Mouse (Mus musculus) left cerebral cortex, postnatal 36 days (tissue): ENCODE results near the gene Mthfr. TPM values are rescaled to one million over a fixed set of nuclear protein-coding genes. Genes with fewer than 3 reads are reported as not detected.

Experiments
- DNase-seq, 2 experiments: peaks; one replicate each; pipeline ENCODE4 v3.0.0; 2021 to 2022; ENCODE audit warnings: low spot score in 2 of 2, mixed read lengths in 1 of 2
- intact Hi-C: fragments of 180-260 bp; cut with DNase I; formaldehyde crosslinking; loops from one replicate; pipeline ENCODE4 v1.15.1; 2025
- total RNA-seq, 2 experiments: library from RNA; stranded (reverse); gene quantifications; 2 replicates each; pipeline ENCODE4 v1.2.3; 2021

Mthfr gene
- total RNA-seq, 2 experiments from 2014 or later = 26.6 to 38.0 TPM

- intact Hi-C loops = no loop called here
- DNase-seq = no peak
These were observed 46.4 kb downstream of the Mthfr start for GRCm38 (mm10) chr4:148085131-148085906.

- intact Hi-C loops = no loop called here
These were observed 47.0 kb downstream of the Mthfr start for GRCm38 (mm10) chr4:148085907-148086305.

GRCm38 (mm10) chr4:148087091-148087906, 48.4 kb downstream of the Mthfr start:
- intact Hi-C loops = no loop called here

More at GRCm38 (mm10) chr4:148085907-148086305, 47.0 kb downstream of the Mthfr start:
- DNase-seq = no peak

GRCm38 (mm10) chr4:148087907-148088527, 49.1 kb downstream of the Mthfr start, which contains the start of gene Agtrap:
Gene Agtrap (minus strand): TSS chr4:148088031.
- DNase-seq = peak; percentile 92
- intact Hi-C loops = no loop called here

More at GRCm38 (mm10) chr4:148087091-148087906, 48.4 kb downstream of the Mthfr start:
- no peak for DNase-seq

- no peak for DNase-seq
- intact Hi-C loops = no loop called here
These were observed 50.3 kb downstream of the Mthfr start for GRCm38 (mm10) chr4:148089166-148089565.

- DNase-seq = no peak
- intact Hi-C loops = no loop called here
These were observed 52.3 kb downstream of the Mthfr start for GRCm38 (mm10) chr4:148091181-148091580.

- intact Hi-C loops = no loop called here
- DNase-seq = no peak
These were observed 53.8 kb downstream of the Mthfr start for GRCm38 (mm10) chr4:148092551-148093271.

GRCm38 (mm10) chr4:148094161-148094560, 55.3 kb downstream of the Mthfr start:
- DNase-seq = no peak

GRCm38 (mm10) chr4:148095081-148095480, 56.2 kb downstream of the Mthfr start:
- intact Hi-C loops = no loop called here
- DNase-seq = no peak

More at GRCm38 (mm10) chr4:148094161-148094560, 55.3 kb downstream of the Mthfr start:
- intact Hi-C loops = no loop called here

- DNase-seq = no peak
- intact Hi-C loops = no loop called here
These were observed 59.1 kb downstream of the Mthfr start for GRCm38 (mm10) chr4:148097936-148098335.

- intact Hi-C loops = no loop called here
- no peak for DNase-seq
These were observed 59.8 kb downstream of the Mthfr start for GRCm38 (mm10) chr4:148098666-148099065.

GRCm38 (mm10) chr4:148101801-148102527, 63.1 kb downstream of the Mthfr start:
- DNase-seq = peak; percentile 55 to 64
- intact Hi-C loops = loop anchor here (10.0 kb wide), 1 partner anchor 333 kb away; no protein-coding TSS in a partner anchor

GRCm38 (mm10) chr4:148104146-148104545, 65.3 kb downstream of the Mthfr start:
- DNase-seq = no peak
- intact Hi-C loops = loop anchor here (10.0 kb wide), 1 partner anchor 331 kb away; no protein-coding TSS in a partner anchor

- intact Hi-C loops = loop anchor here (10.0 kb wide), 1 partner anchor 327 kb away; no protein-coding TSS in a partner anchor
- no peak for DNase-seq
These were observed 68.9 kb downstream of the Mthfr start for GRCm38 (mm10) chr4:148107621-148108291.

GRCm38 (mm10) chr4:148108565-148109100, 69.8 kb downstream of the Mthfr start:
- no peak for DNase-seq
- intact Hi-C loops = loop anchor here (10.0 kb wide), 1 partner anchor 326 kb away; no protein-coding TSS in a partner anchor
